Mouse (Mus musculus): ENCODE results near the gene Rps26. TPM values are rescaled to one million over a fixed set of nuclear protein-coding genes. Genes with fewer than 3 reads are reported as not detected.
"Not testable (repeated sequence)": the region's sequence is repeated elsewhere in the genome, so short reads cannot be mapped to it uniquely, and the experiment has no call there.

Rps26 gene
- polyA plus RNA-seq, 1 experiment, result 896 TPM

DNA sequence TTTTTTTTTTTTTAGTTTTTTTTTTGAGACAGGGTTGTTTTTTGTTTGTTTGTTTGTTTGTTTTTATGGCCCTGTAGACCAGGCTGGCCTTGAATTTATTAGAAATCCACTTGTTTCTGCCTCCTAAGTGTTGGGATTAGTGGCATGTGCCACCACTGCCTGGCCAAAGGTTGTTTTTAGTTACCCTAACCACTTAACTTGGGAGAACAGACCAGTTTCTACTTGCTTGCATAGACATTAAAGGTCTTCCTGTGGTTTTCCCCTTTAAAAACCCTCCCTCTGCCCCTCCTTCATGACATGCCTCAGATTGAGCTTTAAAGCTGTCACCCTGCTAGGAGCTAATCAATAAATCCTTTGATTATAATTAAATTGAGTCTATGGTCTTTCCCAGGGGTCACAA lies 6.3 kb downstream of the Rps26 start:
- DNase-seq (ENCODE audit: low read depth), result no peak
- TF ChIP-seq POLR2A (IDR thresholded peaks at IDR 0.05; ENCODE audit: borderline replicate concordance, extremely low read depth, insufficient read depth, insufficient read length, poor library complexity, severe bottlenecking) (no peak), CTCF (IDR thresholded peaks at IDR 0.05; ENCODE audit: borderline replicate concordance, extremely low read depth, insufficient read depth, insufficient read length) (no peak)

- not testable (repeated sequence) for DNase-seq (ENCODE audit: low read depth)
Observed at GRCm38 (mm10) chr10:128619148-128619547, 7.4 kb downstream of the Rps26 start.

- TF ChIP-seq CTCF (IDR thresholded peaks at IDR 0.05; ENCODE audit: borderline replicate concordance, extremely low read depth, insufficient read depth, insufficient read length), result no peak
- TF ChIP-seq POLR2A (IDR thresholded peaks at IDR 0.05; ENCODE audit: borderline replicate concordance, extremely low read depth, insufficient read depth, insufficient read length, poor library complexity, severe bottlenecking), result no peak
- no peak for DNase-seq (ENCODE audit: low read depth)
Observed at GRCm38 (mm10) chr10:128618570-128618969, 8.0 kb downstream of the Rps26 start.

- DNase-seq (ENCODE audit: low read depth), result not testable (repeated sequence)
Observed at GRCm38 (mm10) chr10:128615798-128616448, 10.6 kb downstream of the Rps26 start.

DNA sequence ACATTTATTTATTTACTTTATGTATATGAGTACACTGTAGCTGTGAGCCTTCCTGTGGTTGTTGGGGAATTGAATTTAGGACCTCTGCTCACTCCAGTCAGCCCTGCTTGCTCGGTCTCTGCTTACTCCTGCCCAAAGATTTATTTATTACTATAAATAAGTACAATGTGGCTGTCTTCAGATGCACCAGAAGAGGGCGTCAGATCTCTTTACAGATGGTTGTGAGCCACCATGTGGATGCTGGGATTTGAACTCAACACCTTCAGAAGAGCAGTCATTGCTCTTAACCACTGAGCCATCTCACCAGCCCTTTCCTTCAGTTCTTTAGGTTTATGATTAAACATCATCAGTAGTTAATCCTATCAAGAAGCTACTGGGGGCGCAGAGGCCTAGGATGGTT lies 11.6 kb downstream of the Rps26 start:
- TF ChIP-seq CTCF (IDR thresholded peaks at IDR 0.05; ENCODE audit: borderline replicate concordance, extremely low read depth, insufficient read depth, insufficient read length) (no peak), POLR2A (IDR thresholded peaks at IDR 0.05; ENCODE audit: borderline replicate concordance, extremely low read depth, insufficient read depth, insufficient read length, poor library complexity, severe bottlenecking) (no peak)
- no peak for DNase-seq (ENCODE audit: low read depth)

- not testable (repeated sequence) for DNase-seq (ENCODE audit: low read depth)
Observed at GRCm38 (mm10) chr10:128613820-128614219, 12.7 kb downstream of the Rps26 start.

DNA sequence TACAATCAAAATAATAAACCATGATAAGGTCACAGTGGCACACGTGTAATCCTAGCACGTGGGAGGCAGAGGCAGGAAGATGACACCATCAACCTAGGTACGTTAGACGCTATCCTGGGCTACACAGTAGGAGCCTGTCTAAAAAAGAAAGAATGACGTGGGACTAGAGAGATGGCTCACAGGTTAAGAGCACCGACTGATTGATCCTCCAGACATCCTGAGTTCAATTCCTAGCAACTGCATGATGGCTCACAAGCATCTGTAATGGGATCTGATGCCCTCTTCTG lies 13.4 kb downstream of the Rps26 start:
- no peak for DNase-seq (ENCODE audit: low read depth)
- TF ChIP-seq POLR2A (IDR thresholded peaks at IDR 0.05; ENCODE audit: borderline replicate concordance, extremely low read depth, insufficient read depth, insufficient read length, poor library complexity, severe bottlenecking) (no peak), CTCF (IDR thresholded peaks at IDR 0.05; ENCODE audit: borderline replicate concordance, extremely low read depth, insufficient read depth, insufficient read length) (no peak)

GRCm38 (mm10) chr10:128612433-128613153 lies 14.0 kb downstream of the Rps26 start:
- peak; percentile 90 for DNase-seq (ENCODE audit: low read depth)
- TF ChIP-seq POLR2A (IDR thresholded peaks at IDR 0.05; ENCODE audit: borderline replicate concordance, extremely low read depth, insufficient read depth, insufficient read length, poor library complexity, severe bottlenecking) (no peak), CTCF (IDR thresholded peaks at IDR 0.05; ENCODE audit: borderline replicate concordance, extremely low read depth, insufficient read depth, insufficient read length) (peak; percentile 87)

- no peak for TF ChIP-seq CTCF (IDR thresholded peaks at IDR 0.05; ENCODE audit: borderline replicate concordance, extremely low read depth, insufficient read depth, insufficient read length)
- no peak for TF ChIP-seq POLR2A (IDR thresholded peaks at IDR 0.05; ENCODE audit: borderline replicate concordance, extremely low read depth, insufficient read depth, insufficient read length, poor library complexity, severe bottlenecking)
- no peak for DNase-seq (ENCODE audit: low read depth)
Observed at GRCm38 (mm10) chr10:128606483-128606882, 20.1 kb downstream of the Rps26 start.

GRCm38 (mm10) chr10:128602470-128603128 lies 23.9 kb downstream of the Rps26 start:
- TF ChIP-seq POLR2A (IDR thresholded peaks at IDR 0.05; ENCODE audit: borderline replicate concordance, extremely low read depth, insufficient read depth, insufficient read length, poor library complexity, severe bottlenecking) (no peak), CTCF (IDR thresholded peaks at IDR 0.05; ENCODE audit: borderline replicate concordance, extremely low read depth, insufficient read depth, insufficient read length) (no peak)
- no peak for DNase-seq (ENCODE audit: low read depth)

- no peak for DNase-seq (ENCODE audit: low read depth)
- TF ChIP-seq POLR2A (IDR thresholded peaks at IDR 0.05; ENCODE audit: borderline replicate concordance, extremely low read depth, insufficient read depth, insufficient read length, poor library complexity, severe bottlenecking) (no peak), CTCF (IDR thresholded peaks at IDR 0.05; ENCODE audit: borderline replicate concordance, extremely low read depth, insufficient read depth, insufficient read length) (no peak)
Observed at GRCm38 (mm10) chr10:128601499-128601898, 25.0 kb downstream of the Rps26 start.

DNA sequence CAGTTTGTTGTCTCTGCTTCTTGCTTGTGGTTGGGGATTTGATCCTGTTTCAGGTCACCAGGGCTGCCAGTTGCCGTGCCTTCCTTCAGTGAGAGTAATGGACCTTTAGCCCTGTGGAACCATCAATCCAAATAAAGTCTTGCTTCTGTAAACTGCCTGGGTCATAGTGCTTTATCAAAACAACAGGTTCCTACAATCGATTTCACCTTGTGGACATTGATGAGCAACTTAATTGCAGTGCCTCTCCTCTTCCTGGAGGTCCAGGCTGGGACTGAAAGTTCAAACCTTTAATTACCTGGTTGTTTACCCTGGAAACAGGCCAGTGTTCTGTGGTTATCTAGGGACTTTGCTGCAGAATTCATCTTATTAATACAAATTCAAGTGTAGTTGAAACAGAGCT lies 28.1 kb downstream of the Rps26 start:
- no peak for TF ChIP-seq POLR2A (IDR thresholded peaks at IDR 0.05; ENCODE audit: borderline replicate concordance, extremely low read depth, insufficient read depth, insufficient read length, poor library complexity, severe bottlenecking)
- no peak for DNase-seq (ENCODE audit: low read depth)
